Mouse (Mus musculus) brain, embryonic 18.5 days (tissue): ENCODE measurements around the gene Wdr25.

Experiments
- DNase-seq: peaks from one replicate; pipeline ENCODE4 v3.0.0-alpha.2; 2012; ENCODE audit warnings: low read depth, low spot score

Gene Wdr25

DNA sequence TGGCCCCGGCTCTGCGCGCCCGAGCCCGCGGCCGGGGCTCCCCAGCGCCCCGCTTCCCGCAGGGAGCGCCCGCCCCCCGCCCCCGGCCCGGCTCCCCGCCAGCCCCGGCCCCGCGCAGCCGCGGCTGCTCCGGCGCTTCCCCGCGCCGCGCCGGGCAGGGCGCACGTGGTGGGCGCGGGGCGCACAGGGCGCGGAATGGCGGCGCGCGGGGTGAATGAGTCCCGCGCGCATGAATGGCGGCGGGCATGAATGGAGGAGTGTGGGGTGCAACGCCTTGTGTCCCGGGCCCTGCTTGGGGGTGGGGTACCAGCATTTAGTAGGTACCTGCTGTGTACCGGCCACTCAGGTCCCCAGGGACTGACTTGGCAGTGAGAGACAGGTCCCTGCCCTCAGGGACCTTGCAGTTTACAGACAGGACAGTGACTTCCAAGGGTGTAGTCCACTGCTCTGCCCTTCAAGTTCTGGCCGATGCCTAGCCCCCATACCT is 174.8 kb downstream of the Wdr25 start, which contains the start of gene Begain:
TSS of gene Begain (minus strand) at position 51 of the 487 bp plus-strand sequence.
- DNase-seq, result no peak

- DNase-seq, result no peak
Observed at GRCm38 (mm10) chr12:109068738-109069137, 175.3 kb downstream of the Wdr25 start.

GRCm38 (mm10) chr12:109069751-109070150 is 176.3 kb downstream of the Wdr25 start:
- DNase-seq, result no peak

DNA sequence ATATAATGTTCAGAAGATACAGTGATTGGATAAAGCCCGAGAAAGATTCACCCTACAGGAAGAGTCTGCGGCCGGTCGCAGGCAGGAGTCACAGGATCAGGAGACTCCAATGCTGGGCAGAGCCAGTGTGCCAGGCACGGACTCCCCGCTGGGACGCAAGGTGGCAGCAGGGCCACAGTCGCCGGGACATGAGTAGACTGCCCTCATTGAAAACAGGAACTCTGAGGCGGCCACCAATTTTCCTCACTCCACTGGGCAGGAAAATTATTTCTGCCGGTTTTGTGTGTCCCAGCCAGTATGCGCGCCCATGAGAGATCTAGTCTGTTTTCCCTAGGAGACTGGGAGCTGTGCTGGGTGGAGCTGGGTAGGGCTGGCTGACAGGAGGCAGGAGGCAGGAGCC is 177.8 kb downstream of the Wdr25 start:
- no peak for DNase-seq

DNA sequence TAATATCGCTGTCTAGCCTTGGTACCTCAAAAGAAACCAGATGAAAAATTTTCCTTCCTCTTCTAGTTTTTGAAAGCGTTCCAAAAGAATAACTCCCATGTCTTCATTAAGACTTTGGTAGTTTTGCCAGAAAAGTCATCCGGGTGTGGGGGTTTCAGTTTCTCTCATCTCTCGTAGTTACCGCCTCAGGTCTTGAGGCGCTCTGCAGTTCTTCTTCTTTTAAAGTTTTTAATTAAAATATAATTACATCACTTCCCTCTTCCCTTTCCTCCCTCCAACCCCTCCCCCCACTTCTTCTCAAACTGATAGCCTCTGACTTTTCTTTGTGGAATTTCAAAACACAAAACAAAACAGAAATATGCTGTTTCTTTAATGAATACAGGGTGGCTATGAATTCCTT is 180.7 kb downstream of the Wdr25 start:
- no peak for DNase-seq

DNA sequence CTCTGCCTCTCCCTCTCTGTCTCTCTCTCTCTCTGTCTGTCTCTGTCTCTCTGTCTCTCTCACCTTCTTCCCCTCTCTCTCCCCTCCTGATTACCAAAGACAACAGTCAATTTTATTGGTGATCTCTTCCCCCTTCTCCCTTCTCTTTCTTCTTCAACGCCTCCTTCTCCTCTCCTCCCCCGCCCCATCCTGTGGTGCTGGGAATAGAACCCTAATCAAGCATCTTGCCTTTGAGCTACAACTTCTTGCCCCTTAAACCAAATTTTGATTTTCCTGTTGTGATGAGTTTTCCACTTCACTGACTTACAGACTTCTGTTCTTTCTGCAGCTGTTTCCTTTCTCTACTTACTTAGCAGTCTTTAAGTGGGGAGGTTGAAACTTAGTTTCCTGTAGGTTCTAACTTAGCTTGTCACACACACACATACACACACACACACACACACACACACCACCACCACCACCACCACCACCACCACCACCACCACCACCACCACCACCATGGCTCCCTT is 181.4 kb downstream of the Wdr25 start:
- no peak for DNase-seq

DNA sequence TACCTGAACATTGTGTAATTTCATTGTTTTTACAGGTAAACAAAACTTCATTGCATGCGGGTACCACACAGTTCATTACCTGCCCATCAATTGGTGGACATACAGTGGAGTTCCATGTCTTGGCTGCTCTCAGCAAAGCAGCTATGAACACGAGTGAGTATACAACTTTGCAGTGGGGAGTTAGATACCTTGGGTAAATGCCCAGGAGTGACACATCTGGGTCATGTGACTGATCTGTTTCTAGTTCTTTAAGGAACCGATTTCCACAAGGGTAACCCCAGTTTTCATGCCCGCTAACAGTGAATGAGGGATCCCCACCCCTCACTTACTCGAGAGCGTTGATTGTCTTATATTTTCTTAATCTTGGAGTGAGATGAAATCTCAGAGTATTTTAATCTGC is 183.6 kb downstream of the Wdr25 start:
- no peak for DNase-seq
